Mouse (Mus musculus) fibroblast of lung, adult 2 months (primary cell): ENCODE measurements around the gene Rhpn2.
A peak's percentile ranks its signal among the peaks of the same experiment; 100 is the strongest.

Source experiments
- DNase-seq: peaks from one replicate; pipeline ENCODE4 v3.0.0-alpha.2; 2011; ENCODE audit warnings: low read depth

Rhpn2 gene

GRCm38 (mm10) chr7:35388694-35389093, 54.7 kb downstream of the Rhpn2 start:
- DNase-seq = no peak

- no peak for DNase-seq
Observed at GRCm38 (mm10) chr7:35392935-35393334, 59.0 kb downstream of the Rhpn2 start.

GRCm38 (mm10) chr7:35395734-35396456, 61.9 kb downstream of the Rhpn2 start:
- DNase-seq = no peak

GRCm38 (mm10) chr7:35396542-35397168, 62.7 kb downstream of the Rhpn2 start, which contains the start of the genes Faap24 and Cep89:
Gene Faap24, minus strand, starts transcription at chr7:35396836.
Gene Cep89, plus strand, starts transcription at chr7:35397035.
- DNase-seq = peak; percentile 96

GRCm38 (mm10) chr7:35401169-35401568, 67.2 kb downstream of the Rhpn2 start:
- no peak for DNase-seq

DNA sequence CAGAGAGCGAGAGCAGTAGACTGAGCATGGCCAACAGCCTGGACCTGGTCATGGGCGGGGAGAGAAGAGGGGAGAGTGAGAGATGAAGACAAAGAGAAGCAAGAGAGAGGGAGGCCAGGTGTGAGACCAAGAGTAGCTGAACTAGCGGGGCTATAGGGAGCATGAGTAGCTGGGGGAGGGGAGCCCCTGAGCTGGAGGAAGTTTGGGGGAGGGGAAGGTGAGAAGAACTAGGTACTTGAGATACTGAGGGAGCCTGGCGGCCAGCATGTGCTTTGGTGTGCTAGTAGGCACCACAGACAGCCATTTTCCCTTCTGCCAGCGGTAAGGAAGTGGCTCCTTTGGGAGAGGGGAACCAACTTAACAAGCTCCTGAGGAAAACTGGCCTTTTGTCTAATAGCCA, 81.3 kb downstream of the Rhpn2 start:
- DNase-seq = no peak

DNA sequence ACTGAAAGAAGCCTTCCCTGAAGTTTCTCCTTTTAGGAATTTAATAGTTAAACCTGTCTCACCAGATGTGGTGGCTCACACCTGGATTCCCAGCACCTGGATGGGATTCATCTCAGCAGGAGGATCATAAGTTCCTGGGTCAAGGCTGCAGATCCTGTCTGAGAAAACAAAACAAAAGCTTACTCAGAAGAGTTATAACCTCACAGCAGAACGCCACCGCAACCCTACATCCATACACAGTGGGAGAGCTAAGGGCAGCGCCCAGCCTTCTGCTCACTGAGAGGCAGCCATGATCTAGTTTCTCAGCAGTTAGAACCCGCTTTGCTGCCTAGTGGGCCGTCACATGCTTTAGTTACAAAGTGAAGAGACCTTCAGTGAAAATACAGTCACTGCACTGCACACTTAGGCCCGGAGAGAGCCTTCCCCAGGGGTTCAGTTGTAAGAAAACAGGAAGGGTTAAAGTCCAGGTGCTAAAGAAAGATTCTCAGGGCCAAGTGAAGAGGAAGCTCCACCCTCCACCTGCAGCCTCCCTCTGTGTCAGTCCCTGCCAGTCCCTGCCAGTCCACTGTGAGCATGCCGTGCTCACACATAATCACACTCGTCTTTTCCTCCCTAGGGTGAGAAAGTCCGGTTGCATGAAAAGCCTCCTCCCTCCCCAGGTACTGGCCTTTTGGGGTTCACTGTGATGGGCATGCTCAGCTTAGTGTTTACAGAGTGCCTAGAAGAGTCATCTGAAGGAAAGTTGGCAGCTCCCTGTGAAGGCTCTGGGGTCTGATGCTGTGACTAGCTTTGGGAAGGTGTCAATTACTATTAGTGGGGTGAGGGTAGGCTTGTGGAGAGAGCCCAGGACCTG, 82.1 kb downstream of the Rhpn2 start:
- peak; percentile 3 for DNase-seq

- DNase-seq = no peak
Observed at GRCm38 (mm10) chr7:35416654-35416948, 82.6 kb downstream of the Rhpn2 start.

DNA sequence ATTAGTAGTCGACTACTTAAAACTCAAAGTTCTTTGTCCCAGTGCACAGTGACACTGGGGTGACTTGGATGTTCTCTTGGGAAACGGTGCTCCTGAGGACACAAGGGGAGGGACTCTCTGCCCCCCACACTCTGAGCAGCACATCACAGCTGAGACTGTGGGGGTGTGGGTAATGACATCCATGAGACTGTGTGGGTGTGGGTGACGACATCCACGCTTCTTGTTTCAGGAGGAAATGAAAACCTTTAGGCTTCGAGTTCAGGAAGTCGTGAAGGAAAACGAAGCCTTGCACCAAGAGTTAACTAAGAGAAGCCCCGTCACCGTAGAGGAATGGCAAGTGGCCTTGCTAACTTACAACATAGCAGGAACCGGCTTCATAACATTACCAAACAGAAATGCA, 89.1 kb downstream of the Rhpn2 start:
- no peak for DNase-seq

DNA sequence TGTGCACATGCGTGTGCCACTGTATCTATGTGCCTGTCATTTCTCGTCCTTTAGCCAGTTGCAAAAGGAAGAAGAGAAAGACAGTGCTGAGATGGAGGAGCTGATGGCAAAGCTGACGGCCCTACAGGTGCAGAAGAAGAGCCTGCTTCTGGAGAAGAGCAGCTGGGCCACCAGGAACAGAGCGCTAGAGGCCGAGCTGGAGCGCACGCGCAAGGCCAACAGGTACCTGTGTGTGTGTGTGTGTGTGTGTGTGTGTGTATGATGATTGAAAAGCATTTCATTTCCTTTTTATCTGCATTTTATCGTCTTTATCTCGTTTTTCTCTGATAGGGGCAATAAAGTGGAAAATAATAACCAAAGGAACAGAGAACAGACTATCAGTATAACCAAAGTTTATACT, 94.2 kb downstream of the Rhpn2 start:
- DNase-seq = no peak

DNA sequence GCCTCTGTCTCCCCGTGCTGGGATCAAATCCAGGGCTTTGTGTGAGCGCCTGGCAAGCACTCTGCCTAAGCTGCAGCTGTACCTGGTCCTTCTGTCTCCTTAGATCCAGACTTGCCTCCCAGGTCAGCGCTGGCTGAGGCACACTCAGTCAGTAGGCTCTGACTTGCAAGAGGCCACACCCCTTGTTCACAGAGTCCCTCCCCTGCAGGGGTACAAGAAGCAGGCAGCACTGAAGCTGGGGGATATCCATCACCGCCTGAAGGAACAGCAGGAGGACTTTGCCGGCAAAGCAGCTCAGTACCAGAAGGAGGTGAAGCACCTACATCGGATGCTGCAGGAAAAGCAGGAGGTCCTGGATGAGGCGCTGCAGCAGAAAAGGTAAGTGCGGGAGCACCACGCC, 101.3 kb downstream of the Rhpn2 start:
- no peak for DNase-seq
